Mouse (Mus musculus): Measurements from ENCODE around the gene Hadh.

GRCm38 (mm10) chr3:131247851-131248250 lies 24.1 kb downstream of the Hadh start:
- TF ChIP-seq CTCF (IDR thresholded peaks at IDR 0.05; ENCODE audit: low read depth, low read length) (no peak), EP300 (IDR thresholded peaks at IDR 0.05; ENCODE audit: insufficient read depth, low read depth, low read length) (no peak), POLR2A (IDR thresholded peaks at IDR 0.05; ENCODE audit: insufficient read depth, low read length) (no peak)
